Mouse (Mus musculus) mouse trophoblast stem cell (cell line): ENCODE results near the gene Klhl10.

Source experiments
- in situ Hi-C, 2 experiments: fragments of 300-500 bp; cut with MseI, MboI; formaldehyde crosslinking; loops; 2 replicates in 1 of 2; 3 replicates in 1 of 2; pipeline ENCODE4 v1.15.1; 2025

Klhl10 gene

GRCm38 (mm10) chr11:100408076-100408834 is 33.5 kb upstream of the Klhl10 start:
- in situ Hi-C loops, result loop anchor here (5.0 kb wide), 2 partner anchors 41 to 46 kb away; no protein-coding TSS in a partner anchor

GRCm38 (mm10) chr11:100408835-100409462 is 32.8 kb upstream of the Klhl10 start:
- in situ Hi-C loops, result loop anchor here (5.0 kb wide), 2 partner anchors 42 to 47 kb away; no protein-coding TSS in a partner anchor

GRCm38 (mm10) chr11:100409686-100410085 is 32.0 kb upstream of the Klhl10 start:
- in situ Hi-C loops, result loop anchor here (5.0 kb wide), 2 partner anchors 42 to 47 kb away; no protein-coding TSS in a partner anchor

GRCm38 (mm10) chr11:100411736-100412135 is 30.0 kb upstream of the Klhl10 start:
- in situ Hi-C loops, result no loop called here

- in situ Hi-C loops, result no loop called here
Observed at GRCm38 (mm10) chr11:100413541-100413940, 28.2 kb upstream of the Klhl10 start.

DNA sequence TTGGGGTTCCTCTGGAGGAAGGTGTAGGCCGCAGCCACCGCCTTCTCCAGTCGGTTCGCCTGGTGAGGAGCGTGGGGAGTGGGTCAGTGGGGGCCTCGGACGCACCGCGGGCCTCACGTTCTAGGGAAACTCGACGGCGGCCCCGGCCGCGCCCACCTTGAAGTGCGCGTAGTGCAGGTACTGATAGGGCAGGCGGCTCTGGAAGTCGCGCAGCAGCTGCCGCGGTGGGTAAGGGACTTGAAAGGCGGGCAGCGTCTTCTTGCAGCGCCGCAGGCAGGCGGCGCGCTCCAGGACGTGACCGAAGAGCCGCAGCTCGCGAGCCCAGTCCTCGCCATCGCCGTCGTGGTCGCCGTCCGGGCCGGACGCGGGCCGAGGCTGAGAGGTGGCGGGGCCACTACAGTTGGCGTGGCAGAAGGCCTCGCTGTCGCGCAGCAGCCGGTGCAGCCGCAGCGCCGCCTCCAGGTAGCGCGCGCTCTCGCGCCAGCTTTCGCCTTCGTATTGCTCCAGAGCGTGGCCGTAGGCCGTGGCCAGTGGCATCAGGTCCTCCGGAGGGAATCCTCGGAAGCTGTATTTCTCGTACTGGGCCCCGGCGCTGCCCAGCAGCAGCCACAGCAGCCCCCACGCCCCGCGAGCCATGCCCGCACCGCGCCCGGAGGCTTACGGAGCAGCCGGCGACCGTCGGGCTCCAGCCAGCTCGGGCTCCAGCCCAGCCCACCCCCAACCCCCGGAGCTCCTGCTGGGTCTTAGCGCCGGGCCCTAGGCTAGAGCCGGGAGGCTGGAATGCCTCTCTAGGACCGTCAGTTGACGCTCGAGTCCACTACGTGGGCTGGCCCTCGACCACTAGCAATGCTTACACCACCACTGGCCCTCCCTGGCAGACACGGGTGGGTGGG is 27.4 kb upstream of the Klhl10 start, which contains the start of gene P3h4:
P3h4 (minus strand) TSS at position 816 of the 893 bp plus-strand sequence.
- in situ Hi-C loops, result no loop called here

DNA sequence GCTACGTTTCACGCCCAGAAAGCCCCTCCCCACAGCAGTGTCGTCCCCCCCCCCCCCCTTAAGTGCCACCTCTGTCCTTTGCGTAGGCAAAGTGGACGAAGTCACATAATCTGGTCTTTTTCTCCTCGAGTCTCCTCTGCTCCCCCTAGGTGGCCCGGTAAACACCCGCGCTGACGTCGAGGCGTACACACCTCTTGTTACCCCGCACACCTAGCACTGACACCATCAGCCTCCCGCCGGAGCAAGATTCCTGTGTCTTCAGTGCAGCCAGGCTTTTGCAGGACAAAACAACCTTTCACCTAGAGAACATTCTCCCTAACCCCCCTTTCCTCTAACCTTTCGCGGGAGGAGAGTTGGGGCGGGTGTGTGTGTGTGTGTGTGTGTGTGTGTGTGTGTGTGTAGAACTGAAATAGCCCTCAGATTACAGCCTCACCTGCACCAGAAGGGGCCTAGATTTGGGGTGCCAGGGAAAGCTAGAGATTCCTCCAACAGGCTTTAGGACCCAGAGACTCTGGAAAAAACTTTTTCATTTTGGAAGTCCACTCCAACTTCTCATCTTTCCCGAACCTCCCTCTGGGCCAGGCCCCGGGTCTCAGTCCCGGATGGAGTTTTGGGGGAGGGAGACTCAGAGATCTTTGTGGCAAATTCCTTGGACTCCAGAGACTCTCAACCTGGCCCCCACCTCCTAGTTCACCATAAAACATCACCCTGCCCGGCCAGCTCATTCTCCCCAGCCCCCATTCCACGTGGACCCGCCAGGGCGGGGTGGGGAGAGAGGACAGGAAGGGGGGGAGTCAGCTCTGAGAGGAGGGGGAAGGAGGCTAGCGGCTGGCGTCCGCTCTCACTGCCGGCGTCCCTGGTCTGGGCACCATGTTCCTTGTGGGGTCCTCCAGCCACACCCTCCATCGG is 26.5 kb upstream of the Klhl10 start, which contains the start of gene Fkbp10:
Fkbp10 (plus strand) TSS at position 784 of the 909 bp plus-strand sequence.
- in situ Hi-C loops, result no loop called here

GRCm38 (mm10) chr11:100421537-100421936 is 20.2 kb upstream of the Klhl10 start:
- in situ Hi-C loops, result no loop called here

- in situ Hi-C loops, result no loop called here
Observed at GRCm38 (mm10) chr11:100423836-100424235, 17.9 kb upstream of the Klhl10 start.

DNA sequence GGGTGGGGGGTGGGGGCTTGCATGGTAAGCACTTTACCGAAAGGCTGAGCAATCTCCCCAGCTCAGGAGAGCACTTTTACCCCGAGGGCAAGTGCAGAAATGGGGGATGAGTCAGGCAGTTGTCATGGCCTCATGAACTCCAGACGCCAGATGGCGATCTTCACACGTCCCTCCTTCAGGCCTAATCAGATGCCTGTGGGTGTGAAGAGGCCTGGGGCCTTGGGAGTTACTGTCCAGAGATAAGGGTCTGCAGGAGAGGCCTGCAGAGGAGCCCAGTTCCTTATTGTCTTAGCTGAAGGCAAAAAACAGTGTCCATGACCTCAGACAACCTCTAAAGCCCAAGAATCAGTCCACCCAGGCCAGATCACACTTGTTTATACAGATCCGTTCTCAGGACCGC is 15.9 kb upstream of the Klhl10 start:
- in situ Hi-C loops, result loop anchor here in 1 of 2 experiments (5.0 kb wide), 1 partner anchor 51 kb away; no protein-coding TSS in a partner anchor

DNA sequence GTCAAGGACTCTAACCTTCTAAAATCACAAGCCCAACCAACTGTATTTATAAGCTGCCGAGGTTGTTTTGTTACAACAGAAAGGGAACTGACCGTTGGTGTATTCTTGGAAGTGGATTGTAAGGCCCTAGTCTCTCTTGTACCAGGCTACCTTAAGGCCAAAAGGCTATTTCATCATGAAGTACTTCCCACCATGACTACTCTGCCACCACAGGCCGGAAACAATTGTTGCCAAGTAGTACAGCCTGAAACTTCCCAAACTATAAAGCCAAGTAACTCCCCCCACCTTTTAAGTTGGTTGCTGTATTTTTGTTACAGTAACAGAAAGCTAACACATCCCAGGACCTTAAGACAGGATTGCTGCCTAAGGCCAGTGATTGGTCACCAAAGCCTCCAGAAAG is 14.9 kb upstream of the Klhl10 start:
- in situ Hi-C loops, result loop anchor here in 1 of 2 experiments (5.0 kb wide), 1 partner anchor 50 kb away; no protein-coding TSS in a partner anchor

DNA sequence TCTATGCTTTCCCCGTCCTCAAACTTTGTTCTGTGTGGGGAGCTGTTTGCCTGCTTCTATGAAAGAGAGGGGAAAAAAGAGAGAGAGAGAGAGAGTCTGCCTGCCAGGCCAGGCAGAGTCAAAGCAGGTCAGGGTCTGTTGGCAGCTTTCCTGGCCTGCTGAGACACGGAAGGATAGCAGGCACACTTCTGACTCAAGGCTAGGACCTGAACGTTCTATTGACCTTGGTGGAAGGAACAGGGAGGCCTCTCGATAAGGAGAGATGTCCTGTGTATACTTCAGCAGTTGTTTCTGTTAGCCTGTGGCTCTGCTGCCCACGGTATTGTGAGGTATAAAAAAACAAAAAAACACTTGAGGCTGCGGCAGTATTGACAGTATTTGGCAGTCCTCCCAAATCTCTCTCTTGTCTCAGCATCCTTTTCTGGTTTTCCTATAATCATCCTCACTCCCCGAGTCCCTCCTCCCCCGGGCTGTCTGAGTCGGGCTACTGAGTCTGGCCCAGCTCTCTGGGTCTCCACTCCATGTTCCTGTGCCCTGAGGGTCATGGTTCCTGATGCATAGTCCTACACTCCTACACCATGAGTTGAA is 13.0 kb upstream of the Klhl10 start:
- in situ Hi-C loops, result loop anchor here in 1 of 2 experiments (5.0 kb wide), 1 partner anchor 49 kb away; no protein-coding TSS in a partner anchor

DNA sequence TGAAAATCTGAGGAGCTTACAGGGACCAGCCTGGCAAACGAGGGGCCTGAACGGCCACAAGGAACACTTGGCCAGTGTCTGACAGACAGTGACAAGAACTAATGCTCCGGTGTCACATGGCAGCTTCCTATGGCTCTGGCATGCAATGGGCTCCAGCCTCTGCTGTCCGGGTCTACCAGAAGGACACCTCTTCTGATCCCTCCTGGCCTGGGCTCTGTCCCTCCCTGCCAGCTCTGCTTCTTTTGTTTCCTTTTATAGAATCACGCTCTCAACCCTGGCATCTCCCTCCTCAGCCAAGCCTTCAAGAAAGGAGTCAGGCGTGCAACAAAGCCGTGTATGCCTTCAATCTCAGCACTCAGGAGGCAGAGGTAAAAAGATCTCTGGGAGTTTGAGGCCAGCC is 11.7 kb upstream of the Klhl10 start:
- in situ Hi-C loops, result no loop called here

DNA sequence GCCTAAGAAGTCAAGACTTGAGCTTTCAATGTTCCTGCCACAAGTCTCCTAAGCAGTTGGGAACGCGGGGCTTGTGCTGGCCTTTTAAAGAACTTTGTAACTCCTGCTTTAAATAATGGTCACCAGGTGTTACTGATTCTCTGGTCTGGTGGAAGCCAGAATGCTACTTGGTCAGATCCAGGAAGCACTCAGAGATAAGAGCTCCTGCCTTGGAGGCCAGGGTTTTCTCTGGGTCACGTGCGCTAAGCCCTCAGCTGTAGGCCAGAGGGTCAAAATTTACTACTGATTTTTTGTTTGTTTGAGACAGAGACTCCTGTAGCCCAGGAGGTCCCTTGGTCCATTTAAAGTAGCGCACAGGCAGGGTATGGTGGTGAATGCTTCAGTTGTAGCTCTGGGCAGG is 9.7 kb upstream of the Klhl10 start:
- in situ Hi-C loops, result no loop called here

- in situ Hi-C loops, result no loop called here
Observed at GRCm38 (mm10) chr11:100435678-100436246, 6.0 kb upstream of the Klhl10 start.

- in situ Hi-C loops, result no loop called here
Observed at GRCm38 (mm10) chr11:100437901-100438300, 3.8 kb upstream of the Klhl10 start.

GRCm38 (mm10) chr11:100440691-100441522 is 810 bp upstream of the Klhl10 start:
- in situ Hi-C loops, result no loop called here

GRCm38 (mm10) chr11:100442625-100443024 is 908 bp downstream of the Klhl10 start:
- in situ Hi-C loops, result no loop called here

GRCm38 (mm10) chr11:100457247-100457646 is 15.5 kb downstream of the Klhl10 start:
- in situ Hi-C loops, result no loop called here
